Comparison of ENCODE assay signal across 16 mouse cellular contexts in genomic region chr11:106428106-106428505, GRCm38 (mm10). TPM values are rescaled to one million over a fixed set of nuclear protein-coding genes. Genes with fewer than 3 reads are reported as not detected.
A peak's percentile ranks its signal among the peaks of the same experiment; 100 is the strongest.
DNase-seq lines count a peak whose midpoint lies in the region; ATAC-seq and TF ChIP-seq lines count a peak whose summit lies in the region.
"Had no signal": no experiment of that assay in that cellular context is flagged by ENCODE, and none has a peak within 500 bp of the region (broad histone marks: within the 10 kb centered on the region; RNA-seq: fewer than 3 reads in every experiment).

No protein-coding gene starts in this region.

- no peak for TF ChIP-seq POLR2A in CH12.LX (IDR thresholded peaks at IDR 0.05; ENCODE audit: low read depth, low read length)
- TF ChIP-seq POLR2A in bone marrow macrophage, adult 2 months (IDR thresholded peaks at IDR 0.05; ENCODE audit: borderline replicate concordance, low read depth, low read length) = no peak

- H3K9ac ChIP-seq in liver, embryonic 11.5 days (ENCODE audit: low read depth, low read length) = no peak overlapping the region
- peak overlapping the region; percentile 41; the same call in 1 of the 2 replicates for H3K9ac ChIP-seq in CH12.LX (ENCODE audit: insufficient read depth, low read depth)
- H3K9ac ChIP-seq: embryonic facial prominence, embryonic 12.5 days; liver, embryonic 14.5 days; neural tube, embryonic 15.5 days had no signal

- no peak for TF ChIP-seq CTCF in CH12.LX (conservative IDR thresholded peaks at IDR 0.05 in 1 of 2, IDR thresholded peaks at IDR 0.05 in 1 of 2; ENCODE audit: low read depth in 2 of 2, low read length in 2 of 2)
- no peak for TF ChIP-seq CTCF in bone marrow macrophage, adult 2 months (IDR thresholded peaks at IDR 0.05; ENCODE audit: low read depth, low read length)

- dilution Hi-C loops in CH12.LX (cut with MboI; ENCODE audit: extremely low pct_ligation_motif_present, extremely low pct_unique_long_range_greater_than_20kb, low sequenced_read_pairs) = no loop called here

- no peak; the same call in 1 of the 2 replicates for TF ChIP-seq EP300 in CH12.LX (IDR thresholded peaks at IDR 0.05; ENCODE audit: low read length)

- peak; percentile 17 for DNase-seq in liver
- no peak for DNase-seq in liver, embryonic 11.5 days (ENCODE audit: low spot score)
- DNase-seq in CH12.LX (ENCODE audit: extremely low read depth) = peak; percentile 50
- peak; percentile 58 to 59 for DNase-seq in monocyte, adult 2 months (ENCODE audit: low read depth in 1 of 2, low spot score in 2 of 2)
- no peak for DNase-seq in cerebellum, postnatal 36 days
- DNase-seq in right cerebral cortex, adult 18-20 months = no peak
- DNase-seq: adrenal gland, adult 8-10 months; cerebellum, adult 9-11 months; heart, postnatal 14 days; kidney, adult 9 months; kidney, postnatal 4 days; thymus, postnatal 25 days had no signal

- H3K9me3 ChIP-seq in liver, embryonic 11.5 days (ENCODE audit: control insufficient read depth, low read length) = no peaks in the 10 kb centered on the region
- no peaks in the 10 kb centered on the region for H3K9me3 ChIP-seq in CH12.LX (replicated peaks; ENCODE audit: low read length)
- H3K9me3 ChIP-seq: embryonic facial prominence, embryonic 12.5 days; neural tube, embryonic 15.5 days had no signal

- WGBS in liver, embryonic 11.5 days = 49% methylated on average over 4 of the region's 4 CpGs

- no peak for TF ChIP-seq RAD21 in CH12.LX (IDR thresholded peaks at IDR 0.05; ENCODE audit: low read depth, low read length)

- no peaks in the 10 kb centered on the region for H3K36me3 ChIP-seq in liver, embryonic 11.5 days (ENCODE audit: control insufficient read depth, insufficient read depth, low read length)
- peaks cover 61 to 66% of the 10 kb centered on the region in 2 experiments for H3K36me3 ChIP-seq in CH12.LX (replicated peaks in 1 of 2; ENCODE audit: control insufficient read depth in 1 of 2, insufficient read depth in 1 of 2, low read length in 1 of 2)

- H3K27ac ChIP-seq in liver, embryonic 11.5 days (ENCODE audit: low read depth, low read length) = no peak overlapping the region
- H3K27ac ChIP-seq in CH12.LX (ENCODE audit: insufficient read depth, low read depth) = peak overlapping the region; percentile 57
- peak overlapping the region; percentile 92 for H3K27ac ChIP-seq in bone marrow macrophage, adult 2 months (ENCODE audit: insufficient read depth, low read depth, low read length)
- H3K27ac ChIP-seq: embryonic facial prominence, embryonic 12.5 days; liver, embryonic 14.5 days; neural tube, embryonic 15.5 days had no signal

- H3K27me3 ChIP-seq in liver, embryonic 11.5 days (replicated peaks; ENCODE audit: control insufficient read depth, insufficient read depth, low read length) = no peaks in the 10 kb centered on the region
- H3K27me3 ChIP-seq in CH12.LX (replicated peaks) = no peaks in the 10 kb centered on the region
- H3K27me3 ChIP-seq: embryonic facial prominence, embryonic 12.5 days; neural tube, embryonic 15.5 days had no signal

- H3K4me1 ChIP-seq in liver, embryonic 11.5 days (replicated peaks; ENCODE audit: control insufficient read depth, insufficient read depth, low read length) = no peaks in the 10 kb centered on the region
- peaks cover 22 to 43% of the 10 kb centered on the region in 2 experiments for H3K4me1 ChIP-seq in CH12.LX (ENCODE audit: control insufficient read depth in 1 of 2, insufficient read depth in 2 of 2)
- peaks cover 36% of the 10 kb centered on the region for H3K4me1 ChIP-seq in bone marrow macrophage, adult 2 months (ENCODE audit: control insufficient read depth, insufficient read depth, low read length)
- H3K4me1 ChIP-seq: embryonic facial prominence, embryonic 12.5 days; neural tube, embryonic 15.5 days had no signal

- no peak for ATAC-seq in liver, embryonic 11.5 days (replicated peaks; ENCODE audit: low FRiP score)

- H3K4me3 ChIP-seq in liver, embryonic 11.5 days (ENCODE audit: low read depth, low read length) = no peak overlapping the region
- no peak overlapping the region for H3K4me3 ChIP-seq in CH12.LX (replicated peaks in 1 of 3; ENCODE audit: low read depth in 2 of 3, low read length in 2 of 3, poor library complexity in 1 of 3)
- no peak overlapping the region for H3K4me3 ChIP-seq in bone marrow macrophage, adult 2 months (ENCODE audit: insufficient read depth, low read length)
- H3K4me3 ChIP-seq: embryonic facial prominence, embryonic 12.5 days; neural tube, embryonic 15.5 days had no signal

- peaks cover 6% of the 10 kb centered on the region; the same call in 1 of the 2 replicates for H3K79me2 ChIP-seq in CH12.LX (replicated peaks; ENCODE audit: control insufficient read depth, extremely low read depth, insufficient read depth, poor library complexity, severe bottlenecking)

- in situ Hi-C loops in CH12.LX (cut with MboI; ENCODE audit: low pct_ligation_motif_present, low pct_unique_long_range_greater_than_20kb, low sequenced_read_pairs) = no loop called here

- no peak overlapping the region for H3K4me2 ChIP-seq in liver, embryonic 11.5 days
- H3K4me2 ChIP-seq in CH12.LX (ENCODE audit: insufficient read depth, low read depth, poor library complexity, severe bottlenecking) = no peak overlapping the region
- H3K4me2 ChIP-seq: embryonic facial prominence, embryonic 12.5 days; neural tube, embryonic 15.5 days had no signal

TF ChIP-seq in CH12.LX, 34 proteins besides CTCF, POLR2A, EP300 and RAD21:
- TF ChIP-seq IRF4 (IDR thresholded peaks at IDR 0.05; ENCODE audit: low read depth, low read length) (peak; percentile 84), USF2 (conservative IDR thresholded peaks at IDR 0.05; ENCODE audit: low read depth, low read length) (no peak)

RNA-seq across cellular contexts. Expression of gene Icam2, which starts 40.2 kb away (rescaled TPM):
- polyA plus RNA-seq in liver, embryonic 11.5 days (2014; fragmentation: Nextera tagmentation; extraction: Ambion mirVana) = 36.2 and 41.6 TPM in 2 replicates
- total RNA-seq in CH12.LX (2012; rRNA removed) = 15.3 and 27.3 TPM in 2 replicates
- 40.1 and 44.3 TPM in 2 replicates for total RNA-seq in CH12.LX (2014; rRNA removed)
- 23.7 and 26.7 TPM in 2 replicates for polyA plus RNA-seq in CH12.LX (2012; ENCODE audit: insufficient read length, low read depth)
- polyA plus RNA-seq in bone marrow macrophage, adult 2 months (2012; ENCODE audit: insufficient read depth, insufficient read length, missing spikeins) = 7.4 and 9.4 TPM in 2 replicates

RNA-seq across cellular contexts. Expression of gene Ern1, which starts 59.5 kb away (rescaled TPM):
- 6.3 and 7.5 TPM in 2 replicates for polyA plus RNA-seq in liver, embryonic 11.5 days (2014; fragmentation: Nextera tagmentation; extraction: Ambion mirVana)
- total RNA-seq in CH12.LX (2012; rRNA removed) (15.2 and 21.7 TPM in 2 replicates), CH12.LX (2014; rRNA removed) (3.0 TPM in 2 replicates)
- polyA plus RNA-seq in CH12.LX (2012; ENCODE audit: insufficient read length, low read depth) = 6.9 and 7.7 TPM in 2 replicates
- polyA plus RNA-seq in bone marrow macrophage, adult 2 months (2012; ENCODE audit: insufficient read depth, insufficient read length, missing spikeins) = 27.5 and 27.8 TPM in 2 replicates

Comparison
In these comparisons a context has a peak if more than half of its experiments do, and no peak if none do; other contexts are left out.
1. DNase-seq: peak in liver (single experiment), CH12.LX (single experiment) and monocyte, adult 2 months (2 of 2); none in liver, embryonic 11.5 days (single experiment), cerebellum, postnatal 36 days (0 of 2) and right cerebral cortex, adult 18-20 months (single experiment).